Mouse (Mus musculus) CH12.LX (cell line): Measurements from ENCODE around the gene Ythdf2.

Experiments
- CTCF ChIP-seq, 2 experiments: IDR thresholded peaks in 1 of 2; conservative IDR thresholded peaks in 1 of 2; 2 replicates each; pipeline ENCODE4 v1.5.1; 2011 to 2012; ENCODE audit warnings: low read depth in 2 of 2, low read length in 2 of 2, improper control_type of control experiment in 1 of 2, inconsistent platforms in 1 of 2, mild to moderate bottlenecking in 1 of 2, moderate library complexity in 1 of 2
- TCF12 ChIP-seq: IDR thresholded peaks from 2 replicates; pipeline ENCODE4 v1.6.1; 2014; ENCODE audit warnings: low read depth, mild to moderate bottlenecking, inconsistent platforms, low read length, improper control_type of control experiment
- USF1 ChIP-seq: IDR thresholded peaks from 2 replicates; pipeline ENCODE4 v1.6.1; 2014; ENCODE audit warnings: low read depth, mild to moderate bottlenecking, inconsistent platforms, low read length, improper control_type of control experiment

DNA sequence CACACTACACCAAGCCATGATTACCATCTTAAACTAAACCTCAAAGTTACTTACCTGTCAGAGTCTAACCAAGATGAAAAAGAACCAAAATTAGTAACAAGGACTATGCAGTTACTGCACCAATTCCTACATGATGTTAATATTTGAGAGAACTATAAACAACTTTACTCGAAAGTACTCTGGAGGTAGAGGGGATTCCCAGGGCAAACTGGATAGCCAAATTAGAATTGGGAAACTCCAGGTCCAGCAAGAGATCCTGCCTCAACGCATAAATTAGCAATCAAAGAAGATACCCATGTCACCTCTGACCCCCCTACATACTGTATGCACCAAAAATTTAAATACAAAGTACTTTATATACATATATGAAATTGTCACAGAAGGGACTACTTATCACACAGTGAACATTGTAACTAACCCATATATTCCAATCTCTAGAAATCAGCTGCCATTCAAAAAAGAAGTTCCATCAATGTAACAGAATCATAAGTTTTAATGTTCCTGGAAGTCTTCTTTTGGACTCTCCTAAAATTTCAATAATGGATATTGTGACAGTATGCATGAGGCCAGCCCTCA lies 24.2 kb downstream of the Ythdf2 start:
- no peak for TF ChIP-seq CTCF (conservative IDR thresholded peaks at IDR 0.05 in 1 of 2, IDR thresholded peaks at IDR 0.05 in 1 of 2; ENCODE audit: low read depth in 2 of 2, low read length in 2 of 2)
- TF ChIP-seq TCF12 = no peak
- TF ChIP-seq USF1 = no peak
